Mouse (Mus musculus): ENCODE measurements around the gene Tmx2.

Gene Tmx2

GRCm38 (mm10) chr2:84638428-84639220 lies 40.3 kb downstream of the Tmx2 start:
- DNase-seq (ENCODE audit: low read depth, low spot score) = no peak

- no peak for DNase-seq (ENCODE audit: low read depth, low spot score)
These were observed 41.3 kb downstream of the Tmx2 start for GRCm38 (mm10) chr2:84637452-84638165.

GRCm38 (mm10) chr2:84636231-84636741 lies 42.7 kb downstream of the Tmx2 start:
- DNase-seq (ENCODE audit: low read depth, low spot score) = no peak

- no peak for DNase-seq (ENCODE audit: low read depth, low spot score)
These were observed 43.3 kb downstream of the Tmx2 start for GRCm38 (mm10) chr2:84635611-84636010.

- DNase-seq (ENCODE audit: low read depth, low spot score) = no peak
These were observed 43.9 kb downstream of the Tmx2 start for GRCm38 (mm10) chr2:84634934-84635482.

- no peak for DNase-seq (ENCODE audit: low read depth, low spot score)
These were observed 44.9 kb downstream of the Tmx2 start for GRCm38 (mm10) chr2:84634006-84634405.

DNA sequence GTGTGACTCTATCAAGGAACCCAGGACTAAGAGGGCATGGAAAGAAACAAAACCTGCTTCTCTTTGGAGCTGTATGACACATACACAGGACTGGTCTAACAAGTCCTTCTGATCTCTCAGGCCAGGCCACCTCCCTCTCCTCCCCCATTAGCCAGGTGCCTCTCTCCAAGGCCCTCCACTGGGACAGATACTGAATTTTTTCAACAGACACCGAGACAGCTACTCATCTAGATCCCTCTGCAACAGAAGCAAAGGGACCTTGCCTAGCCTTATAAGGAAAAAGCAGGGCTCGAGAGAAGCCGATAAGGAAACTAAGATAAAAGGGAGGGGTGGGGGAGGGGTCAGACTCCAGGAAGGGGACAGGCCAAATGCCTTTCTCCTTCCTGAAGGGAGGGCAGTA lies 45.9 kb downstream of the Tmx2 start:
- peak; percentile 32 for DNase-seq (ENCODE audit: low read depth, low spot score)

- no peak for DNase-seq (ENCODE audit: low read depth, low spot score)
These were observed 46.9 kb downstream of the Tmx2 start for GRCm38 (mm10) chr2:84632001-84632400.

GRCm38 (mm10) chr2:84627036-84627435 lies 51.9 kb downstream of the Tmx2 start:
- no peak for DNase-seq (ENCODE audit: low read depth, low spot score)

DNA sequence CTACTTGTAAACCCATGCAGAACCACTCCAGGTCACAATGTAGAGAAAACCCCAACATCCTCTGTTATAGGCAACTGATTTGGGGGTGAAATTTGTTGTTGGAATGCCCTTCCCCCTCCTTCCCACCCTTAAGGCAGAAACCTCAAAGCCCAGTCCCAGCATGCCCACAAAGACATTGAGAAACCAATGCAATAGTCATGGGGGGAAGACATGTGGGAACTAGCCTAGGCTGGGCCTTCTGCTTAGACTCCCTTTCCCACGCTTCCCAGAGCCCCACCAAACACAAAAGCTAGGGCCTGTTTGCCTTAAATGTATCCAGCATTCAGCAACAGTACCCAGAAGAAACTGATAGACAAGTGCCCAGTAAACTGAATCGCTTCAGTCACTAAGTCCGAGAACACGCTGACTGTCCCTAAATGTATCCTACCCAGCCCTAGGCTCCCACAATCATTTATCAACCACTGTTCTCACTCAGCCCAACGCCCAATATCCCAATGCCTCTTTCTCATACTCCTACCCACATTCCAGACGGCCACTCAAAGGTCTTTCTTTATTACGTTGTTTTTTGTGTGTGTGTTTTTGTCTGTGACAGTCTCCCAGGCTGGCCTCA lies 52.5 kb downstream of the Tmx2 start:
- no peak for DNase-seq (ENCODE audit: low read depth, low spot score)

DNA sequence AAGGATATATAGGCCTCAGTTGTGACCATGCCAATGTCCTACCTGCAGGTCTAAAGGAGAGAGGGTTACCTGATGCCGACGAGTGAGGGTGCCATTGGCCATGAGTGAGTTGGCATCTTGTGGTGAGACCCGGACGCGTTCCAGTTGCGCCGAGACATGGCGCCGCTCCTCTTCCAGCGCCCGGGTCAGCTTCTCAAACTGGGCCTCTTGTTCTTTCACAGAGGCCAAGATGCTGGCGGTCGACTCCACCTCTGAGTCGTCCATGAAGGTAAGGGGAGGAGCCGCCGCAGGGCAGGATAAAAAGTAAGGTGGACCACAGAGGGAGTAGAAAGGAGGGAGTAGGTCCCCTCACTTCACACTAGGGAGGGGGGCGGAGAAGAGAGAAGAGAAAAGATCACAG lies 54.7 kb downstream of the Tmx2 start:
- DNase-seq (ENCODE audit: low read depth, low spot score) = no peak

DNA sequence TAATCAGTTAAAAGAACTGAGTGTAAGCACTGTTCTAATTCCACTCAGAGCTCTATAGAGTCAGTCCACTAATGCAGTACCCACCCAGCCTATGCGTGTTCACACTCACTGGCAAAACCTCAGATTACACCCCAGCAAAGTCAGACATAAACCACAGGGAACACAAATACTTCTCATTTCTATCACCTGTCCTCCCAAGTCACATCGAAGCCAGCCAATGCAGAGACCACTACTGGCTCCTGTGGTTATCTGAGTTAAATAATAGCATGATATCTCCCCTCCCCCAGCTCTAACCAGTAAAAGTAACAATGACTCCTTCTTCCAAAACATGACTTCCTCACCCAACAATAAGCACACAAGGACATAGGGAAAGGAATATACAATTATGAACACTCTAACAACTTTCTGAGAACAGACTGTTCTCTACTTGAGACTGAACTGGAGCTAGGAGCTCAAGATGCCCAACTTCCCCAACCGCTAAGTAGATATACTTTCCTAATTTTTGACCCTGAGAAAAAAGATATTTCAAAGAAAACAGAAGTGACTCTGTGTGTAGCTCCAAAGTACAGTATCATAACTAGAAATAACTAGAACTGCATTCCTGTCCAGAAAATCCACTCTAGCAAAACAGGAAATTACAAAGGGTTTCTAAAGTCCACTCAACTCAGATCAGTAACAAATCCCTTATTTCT lies 55.4 kb downstream of the Tmx2 start:
- DNase-seq (ENCODE audit: low read depth, low spot score) = no peak

- DNase-seq (ENCODE audit: low read depth, low spot score) = no peak
These were observed 56.3 kb downstream of the Tmx2 start for GRCm38 (mm10) chr2:84622668-84623067.

All from CD4-positive helper T cell, adult 2 months (primary cell).